ENCODE assay signal across 8 mouse cellular contexts in the genomic region with DNA sequence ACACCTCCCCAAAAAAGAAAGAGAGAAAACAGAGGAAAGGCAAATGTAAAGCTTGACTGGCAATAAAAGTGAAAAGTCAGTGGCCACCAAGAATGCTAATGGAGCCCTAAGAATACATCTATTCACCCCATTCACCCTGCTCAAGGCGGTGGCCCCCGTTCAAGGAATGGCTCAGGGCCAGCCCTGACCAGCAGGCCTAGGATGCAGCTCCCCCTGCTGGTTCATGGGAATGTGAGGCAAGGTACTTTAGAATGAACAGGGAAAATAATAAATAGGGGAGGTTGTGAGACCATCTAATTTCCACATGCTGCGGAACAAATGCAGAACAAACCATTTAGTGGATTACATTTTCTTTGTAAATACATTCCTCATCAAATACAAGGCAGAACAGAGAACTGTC. TPM values are rescaled to one million over a fixed set of nuclear protein-coding genes. Genes with fewer than 3 reads are reported as not detected.
DNase-seq lines count a peak whose midpoint lies in the region; ATAC-seq lines count a peak whose summit lies in the region.

No protein-coding gene starts in this region.

- no peaks in the 10 kb centered on the region for H3K27me3 ChIP-seq in heart, embryonic 13.5 days (replicated peaks)

- peaks cover 34% of the 10 kb centered on the region for H3K4me1 ChIP-seq in heart, embryonic 13.5 days

- no peak overlapping the region for H3K4me2 ChIP-seq in heart, embryonic 13.5 days

- no peaks in the 10 kb centered on the region for H3K9me3 ChIP-seq in heart, embryonic 13.5 days

- peak; percentile 61 to 64 for DNase-seq in adrenal gland, adult 18-20 months (ENCODE audit: low spot score in 2 of 2)
- DNase-seq in adrenal gland, postnatal 4 days (ENCODE audit: low spot score in 2 of 2): no peak
- peak; percentile 41 for DNase-seq in ES-CJ7 (ENCODE audit: low read depth, low spot score)
- DNase-seq in cerebellum, postnatal 10 days: peak; percentile 87 to 88
- DNase-seq in kidney, postnatal 25 days: peak; percentile 75 to 82
- DNase-seq in lung, postnatal 14 days: peak; percentile 76
- DNase-seq in skeletal muscle tissue, adult 2 months (ENCODE audit: low read depth, low spot score): peak; percentile 42

- H3K4me3 ChIP-seq in heart, embryonic 13.5 days: no peak overlapping the region

- ATAC-seq in heart, embryonic 13.5 days (ENCODE audit: extremely low read depth, insufficient number of reproducible peaks, low FRiP score, low TSS enrichment): no peak

- peak overlapping the region; percentile 53 for H3K27ac ChIP-seq in heart, embryonic 13.5 days (replicated peaks)

- H3K36me3 ChIP-seq in heart, embryonic 13.5 days: peaks cover 94% of the 10 kb centered on the region

- WGBS in heart, embryonic 13.5 days: 48% methylated on average over 3 of the region's 3 CpGs

- no peak overlapping the region for H3K9ac ChIP-seq in heart, embryonic 13.5 days

RNA-seq across cellular contexts. Expression of gene Ephx3, which starts 20.4 kb away (rescaled TPM):
- under 1 TPM in 1 of 2 experiments, not detected in 1; 0.19 TPM for total RNA-seq in adrenal gland, adult 18-20 months (2021)
- total RNA-seq in adrenal gland, postnatal 4 days (2021): under 1 TPM in 1 of 2 experiments, not detected in 1; 0.28 TPM
- 0.11 TPM in 1 of 2 replicates, not detected in the other for polyA plus RNA-seq in heart, embryonic 13.5 days (2015; fragmentation: Nextera tagmentation; extraction: Ambion mirVana)

RNA-seq across cellular contexts. Expression of gene Notch3, which starts 43.1 kb away (rescaled TPM):
- total RNA-seq in adrenal gland, adult 18-20 months (2021): 1 to 10 TPM; 5.2 to 8.8 TPM
- 10 to 100 TPM; 24.4 to 26.7 TPM for total RNA-seq in adrenal gland, postnatal 4 days (2021)
- 5.7 and 5.9 TPM in 2 replicates for polyA plus RNA-seq in heart, embryonic 13.5 days (2015; fragmentation: Nextera tagmentation; extraction: Ambion mirVana)

Comparison
In these comparisons a context has a peak if more than half of its experiments do, and no peak if none do; other contexts are left out.
1. DNase-seq: peak in adrenal gland, adult 18-20 months (2 of 2), ES-CJ7 (single experiment), cerebellum, postnatal 10 days (2 of 2), kidney, postnatal 25 days (2 of 2), lung, postnatal 14 days (single experiment) and skeletal muscle tissue, adult 2 months (single experiment); none in adrenal gland, postnatal 4 days (0 of 2).